Mouse (Mus musculus) heart, embryonic 13.5 days (tissue): ENCODE measurements at regions not wholly inside any gene's neighbourhood (a gene's known extent, or its start where the extent isn't known, plus 50 kb on each side); places are given as distances from the start of the nearest gene placed in this dataset.

Experiments used
- ATAC-seq: fragments of 200-750 bp; cut with Nextera tagmentation; 2 replicates; pipeline ENCODE4 v1.8.0; 2017; ENCODE audit warnings: moderate TSS enrichment; ENCODE audit not compliant: insufficient number of reproducible peaks, low FRiP score, low TSS enrichment; ENCODE audit errors: extremely low read depth
- H3K27ac ChIP-seq: fragments of 300-500 bp; sonication (generic); replicated peaks from 2 replicates; pipeline ENCODE4 v1.5.1; 2015; ENCODE audit warnings: moderate library complexity, mild to moderate bottlenecking, inconsistent platforms
- H3K27me3 ChIP-seq: fragments of 300-500 bp; sonication (generic); replicated peaks from 2 replicates; pipeline ENCODE4 v1.6.1; 2015; ENCODE audit warnings: mild to moderate bottlenecking, inconsistent platforms
- H3K36me3 ChIP-seq: fragments of 300-500 bp; sonication (generic); 2 replicates; pipeline ENCODE4 v1.6.1; 2015; ENCODE audit warnings: mild to moderate bottlenecking, inconsistent platforms
- H3K4me1 ChIP-seq: fragments of 300-500 bp; sonication (generic); 2 replicates; pipeline ENCODE4 v1.6.1; 2015; ENCODE audit warnings: inconsistent platforms
- H3K4me2 ChIP-seq: fragments of 300-500 bp; sonication (generic); 2 replicates; pipeline ENCODE4 v1.6.1; 2015; ENCODE audit warnings: inconsistent platforms, mild to moderate bottlenecking, moderate library complexity
- H3K4me3 ChIP-seq: fragments of 300-500 bp; sonication (generic); 2 replicates; pipeline ENCODE4 v1.5.1; 2015; ENCODE audit warnings: moderate library complexity, mild to moderate bottlenecking, inconsistent platforms
- H3K9ac ChIP-seq: fragments of 300-500 bp; sonication (generic); 2 replicates; pipeline ENCODE4 v1.6.1; 2015; ENCODE audit warnings: inconsistent platforms, mild to moderate bottlenecking, moderate library complexity
- H3K9me3 ChIP-seq: fragments of 300-500 bp; sonication (generic); 2 replicates; pipeline ENCODE4 v1.6.1; 2016; ENCODE audit warnings: inconsistent platforms
- WGBS: fragments of 180-500 bp; shearing (Covaris S2); methylation state at CpG from one replicate; pipeline ENCODE4 v1.1.7; 2015; ENCODE audit warnings: mixed read lengths; 5-methylcytosine and 5-hydroxymethylcytosine counted together

GRCm38 (mm10) chr16:30879878-30880277, 201.4 kb downstream of the Xxylt1 start:
- Histone ChIP-seq H3K36me3 (no peaks in the 10 kb centered on the region), H3K4me1 (peaks cover 12% of the 10 kb centered on the region), H3K27ac (no peak overlapping the region), H3K4me2 (no peak overlapping the region), H3K4me3 (no peak overlapping the region), H3K9me3 (no peaks in the 10 kb centered on the region), H3K9ac (no peak overlapping the region), H3K27me3 (no peaks in the 10 kb centered on the region)
- no peak for ATAC-seq
- 73% methylated on average over 1 of the region's 1 CpGs for WGBS

DNA sequence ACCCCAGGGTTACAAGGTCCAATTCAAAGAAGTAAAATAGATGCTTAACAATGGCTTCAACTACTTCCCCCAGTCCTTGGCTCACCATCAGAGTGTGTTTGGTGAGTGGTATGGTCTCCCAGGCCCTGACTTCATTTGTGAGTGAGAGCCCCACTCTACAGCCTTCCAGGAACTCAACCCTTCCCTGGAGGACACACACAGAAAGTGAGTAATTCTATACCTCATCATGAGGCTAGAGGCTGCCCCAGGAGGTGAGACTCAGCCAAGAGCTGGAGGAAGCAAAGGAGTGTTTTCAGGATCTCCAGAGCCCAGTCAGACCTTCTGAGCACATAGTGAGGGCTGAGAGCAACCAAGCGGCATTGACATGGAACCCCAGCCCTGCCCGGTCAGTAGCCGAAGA, 200.6 kb downstream of the Xxylt1 start:
- ATAC-seq, result no peak
- H3K27me3 ChIP-seq, result no peaks in the 10 kb centered on the region
- H3K4me2 ChIP-seq, result no peak overlapping the region
- 98% methylated on average over 3 of the region's 3 CpGs for WGBS
- no peaks in the 10 kb centered on the region for H3K9me3 ChIP-seq
- no peaks in the 10 kb centered on the region for H3K36me3 ChIP-seq
- peaks cover 12% of the 10 kb centered on the region for H3K4me1 ChIP-seq
- no peak overlapping the region for H3K9ac ChIP-seq
- H3K4me3 ChIP-seq, result no peak overlapping the region
- no peak overlapping the region for H3K27ac ChIP-seq

DNA sequence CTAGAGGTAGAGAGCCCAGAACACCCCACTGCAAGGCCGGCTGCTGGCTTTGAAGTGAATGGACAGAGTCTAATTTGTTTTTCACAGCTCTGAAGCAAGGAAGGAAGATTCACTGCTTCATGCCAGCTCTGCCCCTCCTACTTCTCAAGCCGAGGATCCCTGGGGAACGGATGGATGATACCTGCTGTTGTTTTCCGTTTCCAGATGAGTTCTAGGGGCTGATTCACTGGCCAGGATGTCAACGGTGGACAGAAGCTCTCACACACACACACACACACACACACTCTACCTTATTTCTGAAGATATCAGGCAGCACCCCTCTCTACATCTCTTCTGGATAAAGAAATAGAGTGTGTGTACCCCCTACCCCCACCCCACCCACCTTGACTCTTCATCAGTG, 200.0 kb downstream of the Xxylt1 start:
- Histone ChIP-seq H3K4me2 (no peak overlapping the region), H3K27me3 (no peaks in the 10 kb centered on the region), H3K27ac (no peak overlapping the region), H3K36me3 (no peaks in the 10 kb centered on the region), H3K9ac (no peak overlapping the region), H3K4me1 (peaks cover 12% of the 10 kb centered on the region), H3K4me3 (no peak overlapping the region), H3K9me3 (no peaks in the 10 kb centered on the region)
- no peak for ATAC-seq
- 69% methylated on average over 5 of the region's 5 CpGs for WGBS

GRCm38 (mm10) chr16:30883490-30884188, 197.6 kb downstream of the Xxylt1 start:
- Histone ChIP-seq H3K4me2 (no peak overlapping the region), H3K27ac (no peak overlapping the region), H3K9ac (no peak overlapping the region), H3K4me1 (peaks cover 12% of the 10 kb centered on the region), H3K9me3 (no peaks in the 10 kb centered on the region), H3K36me3 (no peaks in the 10 kb centered on the region), H3K27me3 (no peaks in the 10 kb centered on the region), H3K4me3 (no peak overlapping the region)
- ATAC-seq, result no peak
- 62% methylated on average over 13 of the region's 13 CpGs for WGBS

- ATAC-seq, result no peak
- H3K4me1 ChIP-seq, result peaks cover 12% of the 10 kb centered on the region
Measured at GRCm38 (mm10) chr16:30884189-30884551, 197.1 kb downstream of the Xxylt1 start.

GRCm38 (mm10) chr16:30886982-30887381, 194.2 kb downstream of the Xxylt1 start:
- ATAC-seq, result no peak
- Histone ChIP-seq H3K4me3 (no peak overlapping the region), H3K36me3 (no peaks in the 10 kb centered on the region), H3K27ac (no peak overlapping the region), H3K4me1 (peaks cover 12% of the 10 kb centered on the region), H3K9ac (no peak overlapping the region), H3K9me3 (no peaks in the 10 kb centered on the region), H3K27me3 (no peaks in the 10 kb centered on the region), H3K4me2 (no peak overlapping the region)
- WGBS, result 65% methylated on average over 1 of the region's 1 CpGs

More at GRCm38 (mm10) chr16:30884189-30884551, 197.1 kb downstream of the Xxylt1 start:
- no peaks in the 10 kb centered on the region for H3K9me3 ChIP-seq
- no peak overlapping the region for H3K4me3 ChIP-seq
- no peaks in the 10 kb centered on the region for H3K36me3 ChIP-seq
- no peak overlapping the region for H3K9ac ChIP-seq
- WGBS, result 58% methylated on average over 6 of the region's 6 CpGs
- H3K27ac ChIP-seq, result no peak overlapping the region
- no peaks in the 10 kb centered on the region for H3K27me3 ChIP-seq
- no peak overlapping the region for H3K4me2 ChIP-seq

GRCm38 (mm10) chr16:30887536-30887935, 193.7 kb downstream of the Xxylt1 start:
- no peaks in the 10 kb centered on the region for H3K36me3 ChIP-seq
- no peak overlapping the region for H3K4me3 ChIP-seq
- H3K9ac ChIP-seq, result no peak overlapping the region
- no peak overlapping the region for H3K4me2 ChIP-seq
- peaks cover 12% of the 10 kb centered on the region for H3K4me1 ChIP-seq
- ATAC-seq, result no peak
- H3K9me3 ChIP-seq, result no peaks in the 10 kb centered on the region
- no peaks in the 10 kb centered on the region for H3K27me3 ChIP-seq
- 84% methylated on average over 1 of the region's 1 CpGs for WGBS
- no peak overlapping the region for H3K27ac ChIP-seq

DNA sequence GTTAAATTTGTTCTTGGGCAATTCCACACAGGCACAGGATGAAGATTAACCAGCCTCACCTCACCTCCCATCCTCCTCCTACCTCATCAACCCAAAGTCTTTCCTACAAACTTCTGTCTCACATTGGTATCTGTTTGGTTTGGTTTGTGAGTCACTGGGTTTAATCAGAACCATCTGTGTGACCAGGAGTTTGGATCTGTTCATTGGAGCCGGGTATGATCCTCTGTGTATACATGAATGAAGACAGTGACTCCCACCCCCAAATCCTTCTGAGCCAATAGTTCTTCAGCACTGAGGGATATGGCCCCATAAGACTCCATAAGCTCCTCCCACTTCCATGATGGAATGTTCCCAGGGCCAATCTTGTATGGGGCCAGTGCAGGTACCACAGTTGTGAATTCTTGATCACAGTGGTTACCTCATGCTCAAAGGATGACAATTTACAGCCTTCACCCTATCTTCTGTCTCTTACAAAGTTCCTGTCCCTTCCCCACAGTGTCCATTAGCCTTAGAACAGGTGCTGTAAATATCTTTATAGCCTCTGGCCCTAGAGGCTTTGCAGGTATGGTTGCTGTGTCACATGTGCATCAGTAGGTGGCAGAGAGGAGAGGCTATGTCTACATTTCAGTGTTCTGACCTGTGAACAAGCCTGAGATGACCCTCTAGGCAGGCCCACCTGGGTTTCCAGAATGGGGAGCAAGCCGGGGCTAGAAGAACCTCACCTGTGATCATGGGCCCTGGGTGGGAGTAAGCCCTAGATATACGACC, 192.5 kb downstream of the Xxylt1 start:
- H3K27me3 ChIP-seq, result no peaks in the 10 kb centered on the region
- H3K4me3 ChIP-seq, result no peak overlapping the region
- H3K9me3 ChIP-seq, result no peaks in the 10 kb centered on the region
- WGBS, result 75% methylated on average over 3 of the region's 3 CpGs
- no peak overlapping the region for H3K4me2 ChIP-seq
- no peak overlapping the region for H3K9ac ChIP-seq
- H3K27ac ChIP-seq, result no peak overlapping the region
- no peak for ATAC-seq
- H3K4me1 ChIP-seq, result peaks cover 5% of the 10 kb centered on the region
- H3K36me3 ChIP-seq, result no peaks in the 10 kb centered on the region

- Histone ChIP-seq H3K4me3 (no peak overlapping the region), H3K4me2 (no peak overlapping the region), H3K9me3 (no peaks in the 10 kb centered on the region), H3K27ac (no peak overlapping the region), H3K27me3 (no peaks in the 10 kb centered on the region), H3K36me3 (no peaks in the 10 kb centered on the region), H3K9ac (no peak overlapping the region), H3K4me1 (no peaks in the 10 kb centered on the region)
- WGBS, result 85% methylated on average over 6 of the region's 6 CpGs
- ATAC-seq, result no peak
Measured at GRCm38 (mm10) chr16:30892606-30893005, 188.6 kb downstream of the Xxylt1 start.

- no peak for ATAC-seq
- Histone ChIP-seq H3K4me1 (no peaks in the 10 kb centered on the region), H3K9ac (no peak overlapping the region), H3K4me2 (no peak overlapping the region), H3K4me3 (no peak overlapping the region), H3K27me3 (no peaks in the 10 kb centered on the region), H3K27ac (no peak overlapping the region), H3K36me3 (no peaks in the 10 kb centered on the region), H3K9me3 (peaks cover 5% of the 10 kb centered on the region; the same call in 1 of the 2 replicates)
Measured at GRCm38 (mm10) chr16:30894086-30894485, 187.1 kb downstream of the Xxylt1 start.

GRCm38 (mm10) chr16:30895021-30895420, 186.2 kb downstream of the Xxylt1 start:
- 67% methylated on average over 4 of the region's 4 CpGs for WGBS
- peaks cover 6% of the 10 kb centered on the region; the same call in 1 of the 2 replicates for H3K9me3 ChIP-seq
- H3K4me1 ChIP-seq, result no peaks in the 10 kb centered on the region
- H3K27ac ChIP-seq, result no peak overlapping the region
- ATAC-seq, result no peak
- no peaks in the 10 kb centered on the region for H3K36me3 ChIP-seq
- H3K4me3 ChIP-seq, result no peak overlapping the region
- no peaks in the 10 kb centered on the region for H3K27me3 ChIP-seq
- H3K9ac ChIP-seq, result no peak overlapping the region
- H3K4me2 ChIP-seq, result no peak overlapping the region

- Histone ChIP-seq H3K36me3 (no peaks in the 10 kb centered on the region), H3K9ac (no peak overlapping the region), H3K27me3 (no peaks in the 10 kb centered on the region), H3K4me1 (no peaks in the 10 kb centered on the region), H3K9me3 (peaks cover 6% of the 10 kb centered on the region; the same call in 1 of the 2 replicates), H3K27ac (no peak overlapping the region), H3K4me3 (no peak overlapping the region), H3K4me2 (no peak overlapping the region)
- WGBS, result 75% methylated on average over 3 of the region's 3 CpGs
- no peak for ATAC-seq
Measured at GRCm38 (mm10) chr16:30897371-30897770, 183.9 kb downstream of the Xxylt1 start.
